Mouse (Mus musculus): ENCODE data around the gene Trib2.

The Trib2 gene

GRCm38 (mm10) chr12:15765996-15766395 lies 50.7 kb downstream of the Trib2 start:
- no peak for DNase-seq (ENCODE audit: extremely low spot score)

GRCm38 (mm10) chr12:15765238-15765637 lies 51.5 kb downstream of the Trib2 start:
- DNase-seq (ENCODE audit: extremely low spot score): no peak

DNA sequence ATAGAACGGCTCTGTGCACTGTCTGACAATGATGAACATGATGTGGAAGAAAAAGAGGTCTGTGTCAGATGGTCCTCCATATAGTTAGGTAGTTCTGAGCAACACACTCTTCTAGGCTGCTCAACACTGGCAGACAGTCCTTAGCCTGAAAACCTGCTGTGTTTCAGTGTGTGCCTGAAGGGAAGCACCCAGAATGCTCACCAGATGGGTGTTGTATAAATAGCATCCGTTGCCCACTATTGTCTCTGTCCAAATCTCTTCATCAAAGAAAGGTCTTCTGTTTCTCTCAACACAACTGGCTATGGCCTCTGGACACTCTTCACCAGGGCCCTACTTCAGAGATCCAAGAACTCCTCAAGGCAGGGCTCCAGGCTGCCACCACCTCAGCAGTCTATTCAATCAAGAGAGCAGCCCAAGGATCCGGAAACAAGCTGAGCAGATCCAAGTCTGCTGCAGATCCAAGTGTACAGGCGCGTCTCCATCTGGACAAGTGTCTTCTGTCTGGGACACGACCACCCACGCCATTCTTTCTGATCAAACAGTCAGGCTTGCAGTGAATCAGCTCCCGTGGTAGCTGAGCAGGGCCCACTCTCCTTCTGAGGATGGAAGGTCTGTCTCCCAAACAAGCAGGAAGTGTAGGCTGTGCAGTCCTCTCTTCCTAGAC lies 55.1 kb downstream of the Trib2 start:
- DNase-seq (ENCODE audit: extremely low spot score): no peak

GRCm38 (mm10) chr12:15760684-15761083 lies 56.0 kb downstream of the Trib2 start:
- DNase-seq (ENCODE audit: extremely low spot score): no peak

- no peak for DNase-seq (ENCODE audit: extremely low spot score)
These were observed 57.9 kb downstream of the Trib2 start for GRCm38 (mm10) chr12:15758866-15759265.

DNA sequence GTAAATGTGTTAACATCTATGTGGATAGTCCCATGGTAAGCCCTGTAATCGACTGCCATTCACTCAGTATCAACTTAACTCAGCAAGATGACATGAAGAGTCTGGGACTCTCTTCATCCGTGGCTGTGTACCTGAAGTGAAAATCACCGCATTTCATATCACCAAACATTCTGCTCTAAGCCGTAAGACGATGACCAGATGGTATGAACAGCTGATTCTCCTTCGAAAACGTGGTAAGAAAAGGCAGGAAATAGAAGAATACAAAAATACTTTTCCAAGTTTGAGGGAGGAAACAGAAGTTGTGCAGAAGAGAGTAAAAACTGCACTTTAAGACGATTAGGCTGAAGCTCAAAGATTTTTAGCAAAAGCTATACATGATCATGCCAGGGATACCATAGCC lies 59.4 kb downstream of the Trib2 start:
- no peak for DNase-seq (ENCODE audit: extremely low spot score)

DNA sequence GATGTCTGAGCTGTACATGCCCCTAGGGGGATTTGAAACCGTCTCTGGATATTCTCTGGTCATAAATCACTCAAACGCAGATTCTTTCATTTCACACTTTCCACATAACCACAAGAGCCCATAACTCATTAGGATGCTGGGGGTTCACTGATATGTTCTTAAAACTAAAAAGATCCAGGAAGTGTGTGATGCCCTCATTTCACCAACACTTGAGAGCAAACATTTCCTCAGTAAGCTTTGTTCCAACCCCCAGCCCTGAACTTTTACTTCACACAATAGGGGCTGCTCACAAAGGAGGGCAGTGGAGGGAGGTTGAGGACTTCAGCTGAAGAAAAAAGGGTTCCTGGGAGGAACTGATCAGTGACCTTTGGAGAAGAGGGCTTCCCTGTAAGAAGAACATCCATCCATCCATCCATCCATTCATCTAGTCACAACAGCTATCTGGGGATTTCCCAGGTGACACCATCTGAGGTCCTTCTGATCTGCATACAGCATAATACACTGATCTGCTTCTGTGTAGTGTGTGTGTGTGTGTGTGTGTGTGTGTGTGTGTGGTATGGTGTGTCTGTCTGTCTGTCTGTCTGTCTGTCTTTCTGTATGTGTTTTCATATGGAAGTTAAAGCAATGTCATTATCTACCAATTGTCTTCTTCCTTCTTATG lies 61.6 kb downstream of the Trib2 start:
- DNase-seq (ENCODE audit: extremely low spot score): no peak

DNA sequence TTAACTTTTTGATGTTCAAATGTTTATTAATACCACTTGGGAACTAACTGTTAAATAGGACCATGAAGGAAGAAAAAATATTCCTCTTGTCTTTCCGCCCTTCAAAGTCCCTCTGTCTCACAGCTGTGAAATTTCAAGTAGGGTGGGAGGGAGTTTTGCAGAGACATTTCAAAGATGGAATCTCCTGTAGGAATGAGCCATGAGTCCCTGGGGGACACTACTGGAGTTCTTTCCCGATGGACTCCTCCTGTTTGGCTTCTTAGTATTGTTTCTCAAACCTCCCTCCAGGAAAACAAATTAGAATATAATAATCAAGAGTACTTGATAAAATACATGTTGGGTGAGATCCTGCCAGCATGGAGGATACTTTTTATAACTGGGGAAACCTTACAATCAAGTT lies 62.1 kb downstream of the Trib2 start:
- DNase-seq (ENCODE audit: extremely low spot score): no peak

DNA sequence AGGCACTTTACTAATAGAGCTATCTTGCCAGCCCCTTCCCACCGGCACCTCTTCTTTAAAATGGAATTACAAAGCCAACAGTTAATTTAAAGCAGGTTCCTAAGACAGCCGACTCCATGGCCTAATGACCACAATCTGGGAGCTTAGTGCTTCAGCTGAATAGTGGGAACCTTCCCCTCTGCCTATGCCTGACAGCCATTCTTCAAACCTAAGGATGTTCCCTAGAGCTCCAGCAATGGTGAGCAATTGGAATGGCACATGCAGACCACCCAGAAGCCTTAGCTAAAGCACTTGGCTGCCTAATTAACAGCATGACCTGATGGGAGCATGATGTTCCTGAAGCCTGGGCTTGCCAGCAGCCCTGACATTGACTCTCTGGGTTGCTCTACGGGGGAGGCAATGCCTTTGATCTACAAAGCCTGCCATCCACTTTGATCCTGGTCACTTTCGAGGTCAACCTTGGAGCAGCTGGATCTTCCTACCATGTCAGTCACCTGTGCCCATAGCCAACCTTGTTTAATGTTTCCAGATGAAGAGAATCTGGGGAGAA lies 67.0 kb downstream of the Trib2 start:
- no peak for DNase-seq (ENCODE audit: extremely low spot score)

GRCm38 (mm10) chr12:15745752-15746151 lies 71.0 kb downstream of the Trib2 start:
- DNase-seq (ENCODE audit: extremely low spot score): no peak
